In the genomic region with DNA sequence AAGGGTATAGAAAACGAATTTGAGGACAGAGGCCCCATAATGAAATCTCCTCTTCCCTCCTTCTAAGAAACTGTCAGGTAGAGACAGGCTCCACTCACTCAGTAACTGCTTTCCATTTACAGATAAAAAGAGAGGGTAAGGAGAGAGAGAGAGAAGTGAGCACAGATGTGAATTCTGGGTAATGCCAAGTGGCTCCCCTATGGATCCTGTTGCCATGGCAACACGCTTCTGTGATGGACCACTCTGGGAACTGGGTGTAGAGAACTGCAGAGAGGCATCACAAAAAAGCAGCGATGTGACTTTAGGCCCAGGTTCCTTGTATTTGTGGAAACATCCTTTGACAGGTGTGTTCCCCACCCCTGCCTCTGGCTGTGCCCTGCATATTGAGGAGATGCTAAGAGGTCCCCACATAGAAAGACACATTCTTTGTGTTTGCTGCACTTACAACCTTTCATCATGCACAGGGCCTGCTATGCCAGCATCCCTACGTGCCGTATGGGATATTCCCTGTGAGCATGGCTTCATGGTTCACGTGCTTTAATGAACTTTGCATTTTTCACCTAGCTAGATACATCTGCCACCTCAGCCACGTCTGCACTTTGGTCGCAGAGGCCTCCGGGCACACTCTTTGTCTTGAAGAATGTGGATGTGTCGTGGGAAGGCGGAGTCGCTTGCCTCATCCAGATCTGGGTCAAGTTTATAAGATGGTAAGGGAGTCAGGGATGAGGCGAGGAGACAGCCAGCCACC, we compare ENCODE assay signal across 17 mouse cellular contexts.
A peak's percentile ranks its signal among the peaks of the same experiment; 100 is the strongest.
DNase-seq lines count a peak whose midpoint lies in the region; ATAC-seq and TF ChIP-seq lines count a peak whose summit lies in the region.
"Had no signal": no experiment of that assay in that cellular context is flagged by ENCODE, and none has a peak within 500 bp of the region (broad histone marks: within the 10 kb centered on the region; RNA-seq: fewer than 3 reads in every experiment).

No protein-coding gene starts in this region.

- TF ChIP-seq POLR2A in kidney, adult 2 months (IDR thresholded peaks at IDR 0.05; ENCODE audit: low read depth, low read length), result no peak

- DNase-seq in kidney, adult 2 months, result peak; percentile 48
- no peak for DNase-seq in kidney, adult 8-10 months
- DNase-seq in brain, adult 2 months (ENCODE audit: low read depth, low spot score), result peak; percentile 50
- no peak for DNase-seq in frontal cortex, postnatal 14 days (ENCODE audit: low spot score in 2 of 2)
- DNase-seq in right cerebral cortex, postnatal 4 days, result no peak
- DNase-seq: adrenal gland, postnatal 14 days; cerebellum, postnatal 25 days; gastrocnemius, postnatal 10 days; heart, postnatal 36 days; liver; lung, adult 2 months; spleen, adult 18-20 months; thymus, postnatal 4 days had no signal

- no peaks in the 10 kb centered on the region for H3K9me3 ChIP-seq in hindbrain, embryonic 12.5 days (replicated peaks)
- H3K9me3 ChIP-seq in midbrain, embryonic 15.5 days, result no peaks in the 10 kb centered on the region

- no peaks in the 10 kb centered on the region for H3K27me3 ChIP-seq in kidney, adult 2 months (replicated peaks; ENCODE audit: control insufficient read depth, insufficient read depth, low read length)
- no peaks in the 10 kb centered on the region for H3K27me3 ChIP-seq in hindbrain, embryonic 12.5 days
- H3K27me3 ChIP-seq in midbrain, embryonic 15.5 days (replicated peaks), result no peaks in the 10 kb centered on the region

- H3K27ac ChIP-seq in kidney, adult 2 months (ENCODE audit: insufficient read depth, low read depth, low read length), result no peak overlapping the region
- peak overlapping the region; percentile 48; the same call in 1 of the 2 replicates for H3K27ac ChIP-seq in hindbrain, embryonic 12.5 days
- H3K27ac ChIP-seq in midbrain, embryonic 15.5 days, result peak overlapping the region; percentile 84
- H3K27ac ChIP-seq: stomach, postnatal 0 days had no signal

- H3K4me1 ChIP-seq in kidney, adult 2 months (ENCODE audit: control insufficient read depth, insufficient read depth, low read length), result no peaks in the 10 kb centered on the region
- peaks cover 9% of the 10 kb centered on the region for H3K4me1 ChIP-seq in hindbrain, embryonic 12.5 days
- H3K4me1 ChIP-seq in midbrain, embryonic 15.5 days, result peaks cover 17% of the 10 kb centered on the region

- H3K4me2 ChIP-seq in hindbrain, embryonic 12.5 days (replicated peaks), result no peak overlapping the region
- no peak overlapping the region for H3K4me2 ChIP-seq in midbrain, embryonic 15.5 days
- H3K4me2 ChIP-seq: heart, embryonic 11.5 days had no signal

- peak; percentile 56; the same call in 1 of the 2 replicates for ATAC-seq in hindbrain, embryonic 12.5 days (ENCODE audit: low FRiP score)
- ATAC-seq in midbrain, embryonic 15.5 days (replicated peaks), result peak; percentile 90

- H3K4me3 ChIP-seq in kidney, adult 2 months (ENCODE audit: insufficient read depth, low read depth, low read length), result no peak overlapping the region
- H3K4me3 ChIP-seq in hindbrain, embryonic 12.5 days, result no peak overlapping the region
- H3K4me3 ChIP-seq in midbrain, embryonic 15.5 days, result no peak overlapping the region

- no peaks in the 10 kb centered on the region for H3K36me3 ChIP-seq in kidney, adult 2 months (ENCODE audit: control insufficient read depth, insufficient read depth, low read length)
- no peaks in the 10 kb centered on the region for H3K36me3 ChIP-seq in hindbrain, embryonic 12.5 days
- no peaks in the 10 kb centered on the region for H3K36me3 ChIP-seq in midbrain, embryonic 15.5 days (replicated peaks)

- H3K9ac ChIP-seq in hindbrain, embryonic 12.5 days, result no peak overlapping the region
- no peak overlapping the region for H3K9ac ChIP-seq in midbrain, embryonic 15.5 days

- 71% methylated on average over 13 of the region's 13 CpGs for WGBS in kidney, adult 2 months
- WGBS in hindbrain, embryonic 12.5 days, result 65% methylated on average over 13 of the region's 13 CpGs
- 51% methylated on average over 13 of the region's 13 CpGs for WGBS in midbrain, embryonic 15.5 days

- TF ChIP-seq CTCF in kidney, adult 2 months (conservative IDR thresholded peaks at IDR 0.05; ENCODE audit: insufficient read depth, insufficient read length, low read depth, low read length), result no peak

Comparison
In these comparisons a context has a peak if more than half of its experiments do, and no peak if none do; other contexts are left out.
1. DNase-seq: peak in kidney, adult 2 months (single experiment) and brain, adult 2 months (single experiment); none in kidney, adult 8-10 months (0 of 2), frontal cortex, postnatal 14 days (0 of 2) and right cerebral cortex, postnatal 4 days (single experiment).